Mouse (Mus musculus): ENCODE data around the gene Pkdrej. TPM values are rescaled to one million over a fixed set of nuclear protein-coding genes. Genes with fewer than 3 reads are reported as not detected.
A peak's percentile ranks its signal among the peaks of the same experiment; 100 is the strongest.
"Not testable (repeated sequence)": the region's sequence is repeated elsewhere in the genome, so short reads cannot be mapped to it uniquely, and the experiment has no call there.

The Pkdrej gene
- total RNA-seq, 1 experiment from 2014 or later = 0.43 TPM

DNA sequence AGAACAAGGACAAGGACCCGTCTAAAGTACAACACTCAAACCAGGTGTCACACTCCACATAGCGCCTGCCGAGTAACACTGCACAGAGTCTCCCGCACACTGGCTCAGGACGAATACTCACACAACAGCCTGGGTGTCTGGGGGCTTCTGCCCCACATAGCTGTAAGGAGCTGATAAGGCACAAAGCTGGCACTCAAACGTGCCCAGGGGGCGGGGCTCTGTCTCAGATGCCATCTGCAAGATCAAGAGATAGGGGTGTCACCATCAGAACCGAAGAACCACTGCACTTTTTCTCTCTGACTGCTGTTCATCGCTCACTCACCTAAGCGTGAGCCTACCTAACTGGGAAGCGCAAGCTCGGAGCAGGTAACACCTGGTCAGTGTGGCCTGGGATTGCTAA lies 12.4 kb downstream of the Pkdrej start:
- no peak for DNase-seq

DNA sequence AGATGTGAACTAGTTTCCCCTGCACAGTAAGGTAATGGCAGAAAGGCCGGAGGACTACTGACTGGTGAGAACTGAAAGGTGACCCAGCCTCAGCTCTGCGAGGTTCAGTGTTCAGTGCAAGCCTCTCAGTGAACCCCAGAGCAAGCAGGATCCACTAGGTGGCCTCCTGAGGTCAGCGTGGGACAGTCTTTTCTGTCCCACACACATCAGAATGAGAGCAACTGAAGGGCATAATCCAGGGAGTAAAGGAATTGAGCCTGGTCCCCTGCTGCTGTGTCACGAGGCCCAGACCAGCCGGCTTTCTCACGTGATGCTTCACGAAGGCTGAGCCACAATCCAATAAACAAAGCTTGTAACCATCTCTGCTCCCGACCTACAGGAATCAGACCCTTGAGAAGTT lies 13.1 kb downstream of the Pkdrej start:
- no peak for DNase-seq

DNA sequence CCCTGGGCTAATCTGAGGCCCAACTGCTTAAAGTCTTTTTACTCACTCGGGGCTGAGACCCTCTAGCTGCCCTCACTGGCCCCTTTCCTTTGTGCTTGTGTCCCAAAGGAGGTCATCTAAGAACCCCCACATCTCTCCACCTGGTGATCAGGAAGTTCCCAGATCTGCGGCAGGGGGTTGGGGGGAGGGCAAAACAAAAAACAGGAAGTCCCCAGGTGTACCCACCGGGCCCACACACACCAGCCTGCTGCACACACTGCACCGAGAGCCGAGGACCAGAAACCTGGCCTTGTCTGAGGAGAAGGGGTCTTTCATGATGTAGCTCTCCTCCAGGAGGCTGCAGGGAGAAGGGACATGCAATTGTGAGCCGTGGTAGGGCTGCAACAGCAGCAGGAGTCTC lies 13.5 kb downstream of the Pkdrej start:
- DNase-seq = no peak

DNA sequence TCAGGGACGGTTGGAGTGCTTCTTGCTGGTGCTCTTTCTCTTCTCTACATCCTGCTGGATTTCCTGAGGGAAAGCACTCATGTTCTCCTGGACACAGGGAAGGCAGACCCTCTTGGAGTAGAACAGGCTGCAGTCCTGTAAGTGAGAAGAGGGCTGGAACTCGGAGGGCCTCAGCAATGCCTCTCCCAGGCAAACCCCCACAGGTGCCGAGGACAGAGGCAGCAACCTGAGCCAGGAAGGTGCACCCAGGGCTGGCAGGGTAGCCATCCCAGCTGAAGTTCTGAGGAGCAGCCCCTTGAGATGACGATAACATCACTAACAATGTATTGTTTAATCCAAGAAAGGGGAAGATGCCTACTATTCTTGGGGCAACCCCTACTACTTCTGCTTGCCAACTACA lies 14.1 kb downstream of the Pkdrej start:
- DNase-seq = no peak

DNA sequence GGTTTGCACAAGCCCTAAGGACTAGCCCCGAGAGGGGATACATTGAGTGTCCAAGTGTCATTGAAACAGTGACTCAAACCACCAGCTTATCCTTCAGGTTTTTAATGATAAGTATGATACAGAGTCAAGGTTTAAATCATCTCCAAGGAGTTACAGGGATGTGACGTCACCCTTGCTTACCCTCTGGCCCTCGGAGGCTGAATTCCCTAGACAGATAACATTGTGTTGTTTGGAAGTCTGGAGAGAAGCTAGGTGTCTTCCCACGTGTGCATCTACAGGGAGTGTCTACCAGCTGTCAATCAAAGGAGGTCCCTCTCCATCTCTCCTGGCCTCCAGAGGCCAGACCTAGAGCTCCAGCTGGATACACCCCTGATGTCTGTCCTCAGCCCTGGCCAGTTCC lies 14.6 kb downstream of the Pkdrej start:
- DNase-seq = no peak

DNA sequence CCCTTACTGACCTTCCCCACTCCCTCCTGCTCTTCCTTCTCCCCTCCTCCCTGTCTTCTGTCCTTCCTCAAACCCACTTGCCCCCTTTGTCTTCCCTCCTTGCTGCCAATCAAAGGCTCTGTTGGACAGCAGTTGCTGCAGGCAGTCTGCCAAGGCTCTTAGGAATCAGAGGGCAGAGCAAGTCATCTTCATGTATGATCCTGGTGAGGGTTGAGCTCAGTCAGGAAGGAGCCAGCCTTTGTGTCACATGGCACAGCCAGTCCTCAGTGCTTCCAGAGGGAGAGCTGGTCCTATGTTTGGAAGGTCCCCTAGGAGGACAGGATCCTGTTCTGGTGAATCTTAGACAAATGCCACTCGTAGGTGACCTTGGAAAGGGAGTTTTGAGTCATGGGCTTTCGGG lies 18.6 kb downstream of the Pkdrej start:
- peak; percentile 57 for DNase-seq

DNA sequence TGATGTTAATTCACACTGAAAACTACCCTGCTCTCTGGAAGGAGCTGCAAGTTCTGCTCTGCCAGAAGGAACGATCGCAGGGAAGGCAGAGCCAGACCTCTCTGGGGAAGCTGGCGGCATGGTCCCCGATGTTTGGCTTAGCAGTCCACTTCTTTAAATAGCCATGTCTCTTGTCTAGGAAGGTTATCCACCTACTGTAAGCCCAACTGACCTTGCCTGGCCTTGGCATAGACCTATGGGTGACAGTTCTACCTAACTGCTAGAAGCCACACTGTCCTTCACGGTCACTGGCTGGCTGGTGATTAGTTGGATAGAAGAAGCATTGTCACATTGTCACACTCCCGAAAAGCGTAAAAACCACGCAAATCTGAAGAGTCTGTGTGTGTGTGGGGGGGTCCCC lies 22.9 kb downstream of the Pkdrej start:
- DNase-seq = no peak

DNA sequence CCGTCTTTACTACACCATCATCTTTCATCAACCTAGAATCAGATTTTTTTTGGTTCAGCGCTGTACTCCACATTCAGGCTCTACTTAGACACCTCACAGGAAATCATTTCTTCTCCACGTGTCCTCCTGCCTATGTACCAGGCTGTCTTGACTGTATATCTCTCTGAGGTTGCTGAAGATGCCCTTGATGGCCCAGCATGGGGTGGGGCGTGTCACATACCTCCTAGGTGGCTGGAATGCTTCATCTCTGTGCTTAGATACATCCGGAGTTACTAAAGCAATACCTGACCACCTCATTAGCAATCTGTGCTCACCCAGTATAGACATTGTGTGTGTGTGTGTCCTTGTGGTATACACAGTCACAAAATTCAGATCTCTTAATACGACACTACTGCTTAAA lies 26.0 kb downstream of the Pkdrej start:
- DNase-seq = no peak

DNA sequence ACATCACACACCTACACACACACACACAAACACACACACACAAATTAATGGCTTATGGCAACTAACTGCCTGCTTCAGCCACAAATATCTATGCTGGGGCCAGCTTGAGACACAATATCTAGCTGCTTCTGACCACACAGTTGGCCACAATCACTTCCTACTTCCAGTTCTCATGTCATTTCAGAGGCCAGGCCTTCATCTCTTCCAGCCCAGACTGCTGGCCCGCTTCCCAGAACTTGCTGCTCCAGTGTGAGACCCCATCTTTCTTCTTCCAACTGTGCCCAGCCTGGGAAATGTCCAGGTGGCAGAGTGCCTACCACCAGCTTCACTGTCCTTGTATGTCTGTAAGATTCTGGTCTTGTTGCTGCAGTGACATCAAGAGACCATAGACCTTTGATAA lies 28.7 kb downstream of the Pkdrej start:
- peak; percentile 57 for DNase-seq

DNA sequence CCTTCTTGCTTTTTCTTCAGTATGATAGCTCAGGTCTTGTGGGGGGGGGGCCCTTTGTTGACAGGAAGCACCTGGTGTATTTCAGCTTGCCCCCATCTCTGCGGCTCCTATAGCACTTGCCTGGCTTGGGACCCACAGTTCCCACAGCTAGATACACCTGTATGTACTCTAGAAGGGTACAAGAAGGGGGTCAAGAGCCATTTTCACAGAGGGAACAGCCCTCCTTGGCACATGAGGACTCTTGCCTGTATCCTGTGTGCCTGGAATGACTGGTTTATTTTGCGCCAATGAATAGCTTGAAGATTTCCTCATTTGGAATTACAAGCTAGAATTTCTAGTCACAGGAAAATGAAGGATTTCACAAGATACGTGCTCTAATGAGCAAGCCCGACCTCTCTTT lies 30.1 kb downstream of the Pkdrej start:
- no peak for DNase-seq

DNA sequence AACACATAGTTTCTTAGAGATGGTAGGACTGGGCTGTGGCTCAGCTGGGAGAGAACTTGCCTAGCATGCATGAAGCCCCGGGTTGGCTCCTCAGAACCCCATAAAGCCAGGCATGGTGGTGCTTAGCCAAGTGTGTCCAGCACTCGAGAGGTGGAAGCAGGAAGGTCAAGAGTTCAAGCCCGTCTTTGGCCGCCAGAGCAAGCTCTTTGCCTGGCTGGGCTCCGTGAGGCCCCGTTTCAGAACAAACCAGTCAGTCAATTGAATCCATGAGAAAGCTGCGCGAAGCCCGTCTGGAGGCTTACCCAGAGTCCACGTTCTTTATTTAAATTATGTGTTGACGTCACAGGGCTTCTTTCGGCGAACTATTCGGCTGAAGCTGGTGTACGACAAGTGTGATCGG lies 32.9 kb downstream of the Pkdrej start:
- no peak for DNase-seq

DNA sequence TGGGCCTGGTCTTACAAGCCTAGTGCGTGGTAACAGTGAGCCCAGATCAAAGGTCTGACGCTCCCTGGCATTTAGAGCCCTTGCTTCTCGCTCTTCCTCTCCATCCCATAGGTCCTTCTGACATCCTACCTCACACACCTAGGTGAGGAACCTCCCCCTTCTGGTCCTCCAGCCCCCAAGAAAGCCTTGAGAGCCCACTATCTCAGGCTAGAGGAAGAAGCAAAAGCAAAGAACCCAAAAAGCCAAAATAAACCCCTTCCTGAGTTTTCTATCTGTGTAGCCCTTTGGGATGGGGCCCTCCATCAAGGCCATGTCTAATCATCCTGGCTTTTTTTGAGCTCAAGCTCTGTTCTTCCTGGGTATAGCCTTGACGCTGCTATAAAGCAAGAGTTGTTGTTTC lies 33.5 kb downstream of the Pkdrej start:
- DNase-seq = no peak

DNA sequence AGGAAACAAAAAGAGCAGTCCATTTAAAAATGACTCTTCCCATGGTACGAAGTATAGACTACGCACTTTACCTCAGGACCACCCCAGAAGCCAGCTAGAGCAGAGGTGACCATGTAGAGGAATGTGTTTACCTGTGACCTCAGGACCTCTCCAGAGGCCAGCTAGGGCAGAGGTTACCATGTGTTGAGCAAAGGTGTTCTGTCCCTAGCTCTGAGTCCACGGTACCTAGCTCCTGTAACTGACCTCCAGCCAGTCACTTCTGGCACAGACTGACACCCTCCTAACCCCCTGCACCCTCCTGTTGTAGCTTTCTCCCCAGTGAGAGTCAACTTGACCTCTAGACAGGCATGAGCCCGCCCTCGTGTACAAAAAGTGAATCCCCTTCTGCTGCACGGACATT lies 34.1 kb downstream of the Pkdrej start:
- DNase-seq = no peak

DNA sequence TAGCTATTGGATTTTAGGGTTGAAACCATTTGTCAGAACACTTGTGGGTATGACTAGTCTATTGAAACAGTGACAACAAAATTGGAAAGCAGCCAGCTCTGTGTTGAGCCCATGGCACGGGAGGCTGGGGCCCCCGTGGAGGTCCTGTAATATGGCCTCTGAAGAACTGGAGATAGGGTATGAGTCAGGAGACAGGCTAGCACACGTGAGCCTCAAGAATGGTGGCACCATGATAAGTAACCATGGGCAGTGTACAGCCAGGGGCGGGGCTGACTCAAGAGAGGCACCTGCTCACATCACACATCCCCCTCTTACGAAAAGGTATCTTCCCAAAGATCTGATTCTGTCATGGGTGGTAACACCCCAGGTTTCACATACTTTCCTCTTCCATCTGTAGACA lies 34.8 kb downstream of the Pkdrej start:
- DNase-seq = no peak

DNA sequence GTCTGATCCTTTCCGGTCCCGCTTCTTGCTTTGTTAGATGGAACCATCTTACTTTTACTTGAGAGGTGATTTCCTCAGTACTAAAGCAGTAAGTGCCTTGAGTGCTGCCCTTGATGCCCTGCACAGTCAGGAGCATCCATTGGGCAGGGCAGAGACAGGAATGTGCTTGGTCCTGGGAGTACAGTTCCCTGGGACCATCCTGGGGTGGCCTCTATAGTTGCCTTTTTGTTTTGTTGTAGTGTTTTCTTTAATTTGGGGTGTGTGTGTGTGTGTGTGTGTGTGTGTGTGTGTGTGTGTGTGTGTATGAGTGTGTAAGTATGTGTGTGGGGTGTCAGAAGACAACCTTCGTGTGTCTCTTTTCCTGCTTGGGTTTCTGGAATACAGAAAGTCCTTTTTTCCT lies 37.2 kb downstream of the Pkdrej start:
- DNase-seq = no peak

DNA sequence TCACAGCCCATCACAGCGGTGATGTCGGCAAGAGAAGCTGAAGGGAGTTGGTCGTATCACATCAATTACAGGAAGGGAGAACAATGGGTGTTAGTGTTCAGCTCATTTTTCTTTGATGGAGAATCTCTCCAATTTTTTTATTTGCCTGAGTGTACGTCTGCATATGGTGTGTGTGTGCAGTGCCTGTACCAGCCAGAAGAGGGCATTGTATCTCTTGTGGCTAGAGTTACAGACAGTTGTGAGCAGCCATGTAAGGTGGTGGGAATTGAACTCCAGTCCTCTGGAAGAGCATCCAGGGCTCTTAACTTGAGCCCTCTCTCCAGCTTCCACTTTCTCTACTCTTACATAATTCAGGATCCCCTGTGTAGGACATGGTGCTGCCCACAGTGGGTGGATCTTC lies 38.4 kb downstream of the Pkdrej start:
- DNase-seq = no peak

DNA sequence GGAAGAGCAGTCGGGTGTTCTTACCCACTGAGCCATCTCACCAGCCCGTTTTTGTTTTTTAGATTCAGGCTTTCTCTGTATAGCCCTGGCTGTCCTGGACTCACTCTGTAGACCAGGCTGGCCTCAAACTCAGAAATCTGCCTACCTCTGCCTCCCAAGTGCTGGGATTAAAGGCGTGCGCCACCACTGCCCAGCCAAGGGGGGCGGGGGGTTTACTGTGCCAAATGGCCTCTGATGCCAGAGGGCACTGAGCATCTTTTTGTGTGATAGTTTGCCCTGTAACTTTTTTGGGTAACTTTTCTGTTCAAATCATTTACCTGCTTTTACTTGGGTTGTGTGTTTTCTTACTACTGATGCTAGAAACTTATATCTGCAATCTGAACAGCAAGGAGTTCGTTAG lies 42.6 kb downstream of the Pkdrej start:
- not testable (repeated sequence) for DNase-seq

DNA sequence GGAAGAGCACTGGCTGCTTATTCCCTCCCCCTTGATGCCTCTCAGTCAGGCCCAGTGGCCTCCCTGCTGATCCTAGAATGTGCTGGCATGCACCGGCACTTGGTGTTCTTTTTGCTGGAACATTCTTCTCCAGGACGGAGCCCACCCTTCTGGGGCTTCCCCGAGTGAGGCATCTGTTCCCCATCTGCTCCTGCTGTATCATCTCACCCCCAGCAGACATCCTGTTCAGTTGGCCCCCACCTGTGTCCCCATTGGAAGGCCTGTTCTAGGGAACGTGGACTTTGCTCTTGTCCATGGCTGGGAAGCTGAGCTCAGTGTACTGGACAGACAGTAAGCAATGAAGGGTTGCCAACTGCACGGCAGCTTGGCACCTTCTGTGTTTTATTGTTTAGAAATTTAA lies 44.8 kb downstream of the Pkdrej start:
- DNase-seq = no peak

DNA sequence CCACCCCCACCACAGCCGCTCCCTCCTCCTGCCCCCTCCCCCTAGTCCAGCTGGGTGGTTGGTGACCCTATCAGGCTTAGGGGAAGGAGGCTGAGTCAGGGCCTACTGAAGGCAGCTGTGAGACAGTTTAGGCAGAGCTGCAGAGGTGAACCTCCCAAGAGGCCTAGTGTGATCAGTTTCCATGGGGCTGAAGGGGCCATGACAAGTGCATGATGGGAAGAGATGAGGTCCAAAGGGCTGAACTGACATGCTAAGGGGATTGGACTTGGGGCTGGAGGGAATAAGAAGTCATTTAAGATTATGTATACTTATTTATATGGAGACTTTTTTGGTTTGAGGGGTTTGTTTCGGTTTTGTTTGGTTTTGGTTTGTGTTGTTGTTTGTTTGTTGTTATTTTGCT lies 45.3 kb downstream of the Pkdrej start:
- DNase-seq = no peak

DNA sequence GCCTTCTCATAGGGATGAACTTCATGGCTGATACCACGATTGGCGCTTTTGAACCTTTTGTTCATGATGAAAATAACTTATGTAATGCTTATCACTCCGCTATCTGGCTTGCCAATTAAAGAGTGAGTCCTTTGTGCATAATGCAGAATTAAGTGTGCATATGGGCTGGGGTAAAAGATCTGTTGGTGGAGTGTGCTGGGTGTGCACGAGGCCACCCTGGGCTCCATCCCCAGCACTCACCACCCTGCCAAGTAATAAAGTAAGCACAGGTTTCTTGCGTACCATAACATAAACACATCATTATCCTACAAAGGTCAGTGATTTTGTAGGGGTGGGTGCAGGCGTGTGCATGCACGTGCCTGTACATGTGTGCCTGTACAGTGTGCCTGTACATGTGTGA lies 46.5 kb downstream of the Pkdrej start:
- DNase-seq = no peak

DNA sequence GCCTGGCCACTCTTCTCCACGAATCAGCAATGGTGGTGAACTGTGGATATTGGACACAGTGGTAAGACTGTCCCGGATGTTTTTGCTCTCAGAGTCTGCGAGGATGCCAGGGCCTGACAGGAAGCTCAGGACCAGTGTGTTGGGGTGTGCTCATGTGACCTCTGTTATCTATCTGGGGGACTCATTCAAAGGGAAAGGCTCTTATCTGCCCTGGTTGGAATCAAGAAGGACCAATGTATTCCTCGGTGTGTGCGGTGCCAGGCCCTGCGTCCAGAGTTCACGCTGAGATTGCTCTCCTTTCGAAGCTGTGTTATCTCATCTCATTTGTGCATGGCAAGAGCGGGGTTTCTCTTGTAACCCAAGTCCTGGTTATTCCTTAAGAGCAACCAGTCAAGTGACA lies 47.1 kb downstream of the Pkdrej start:
- no peak for DNase-seq

DNA sequence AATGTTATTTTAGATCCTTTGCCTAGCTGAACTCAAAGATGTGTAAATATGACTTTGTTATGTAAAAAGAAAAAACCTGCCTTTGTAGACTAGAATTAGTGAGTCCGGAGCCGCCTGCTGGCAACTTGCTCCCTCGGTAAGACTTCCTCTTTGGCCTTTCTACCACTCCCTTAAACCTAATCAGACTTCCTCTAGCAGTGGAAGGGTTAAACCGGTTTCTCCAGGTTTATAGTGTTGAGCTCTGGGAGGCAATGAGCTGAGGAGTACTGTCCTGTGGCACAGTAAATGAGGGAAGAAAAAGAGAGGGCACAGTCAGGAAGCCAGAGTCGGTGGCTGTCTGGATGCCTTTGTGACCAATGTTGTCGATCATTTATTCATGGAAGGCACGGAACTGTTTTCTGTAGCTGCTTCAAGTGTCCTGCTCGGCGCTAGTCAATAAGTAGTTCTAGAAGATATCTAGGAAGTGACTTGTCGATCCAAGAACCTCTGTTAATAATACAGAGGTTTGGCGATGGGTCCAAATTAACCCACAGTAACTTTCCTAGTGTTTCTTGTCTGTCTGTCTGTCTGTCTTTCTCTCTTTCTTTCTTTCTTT lies 49.3 kb downstream of the Pkdrej start:
- no peak for DNase-seq

DNA sequence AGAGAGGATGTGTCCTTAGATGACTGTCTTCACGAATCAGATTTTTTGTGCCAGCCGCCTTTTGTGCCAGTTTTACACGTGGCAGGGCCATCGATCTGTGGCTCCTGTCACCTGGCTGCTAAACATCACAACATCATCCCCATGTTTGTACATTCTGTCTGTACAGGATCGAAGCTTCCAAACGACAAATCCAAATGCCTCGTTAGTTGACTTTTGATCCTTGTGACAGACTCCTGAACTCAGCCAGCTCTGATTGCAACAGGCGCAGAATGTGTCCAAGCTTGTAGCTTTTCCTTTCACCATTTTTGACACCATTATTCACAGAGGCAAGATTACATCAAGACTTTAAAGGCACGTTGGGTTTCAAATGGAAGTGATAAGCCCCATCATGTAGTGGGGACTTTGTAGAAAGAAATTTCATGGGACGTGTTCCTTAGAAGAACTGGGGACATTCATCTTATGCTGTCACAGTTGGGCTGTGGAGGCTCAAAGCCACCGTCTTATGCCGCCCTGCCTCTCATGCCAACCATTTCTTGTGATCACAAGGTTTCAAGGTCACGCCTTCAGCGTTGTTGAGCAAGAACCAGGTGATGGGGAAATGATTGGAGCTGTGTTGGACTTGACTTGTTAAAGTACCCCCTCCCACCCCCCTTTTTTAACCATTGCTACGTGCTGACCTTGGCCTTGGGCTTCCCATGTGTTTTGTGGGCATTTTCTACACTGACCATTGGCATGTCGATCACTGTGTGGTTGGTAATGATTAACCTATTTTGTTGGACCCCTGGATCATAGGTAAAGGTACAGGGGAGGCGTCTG lies 50.0 kb downstream of the Pkdrej start:
- no peak for DNase-seq

DNA sequence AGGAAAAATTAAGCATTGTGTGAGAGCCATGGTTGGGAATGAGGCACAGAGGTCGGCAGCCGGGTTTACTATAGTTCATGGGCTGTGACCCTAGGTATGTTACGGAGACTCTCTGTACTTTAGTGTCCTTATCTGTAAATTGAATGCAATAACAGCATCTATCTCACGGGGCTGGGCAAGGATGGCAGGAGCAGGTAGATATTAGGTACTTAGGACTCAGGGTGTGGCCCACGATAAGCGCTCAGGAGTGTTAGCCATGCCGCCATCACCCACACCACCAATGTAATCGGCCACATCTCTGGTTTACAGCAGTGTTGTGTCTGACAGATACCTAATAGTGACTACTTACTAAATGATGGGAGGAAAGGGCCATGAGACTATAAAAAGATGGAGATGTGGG lies 52.5 kb downstream of the Pkdrej start:
- no peak for DNase-seq

All from adrenal gland, postnatal 25 days (tissue).